7 mouse cellular contexts compared by ENCODE assay signal in genomic region chr14:31268301-31269001, GRCm38 (mm10). TPM values are rescaled to one million over a fixed set of nuclear protein-coding genes. Genes with fewer than 3 reads are reported as not detected.
DNase-seq lines count a peak whose midpoint lies in the region; ATAC-seq lines count a peak whose summit lies in the region.

No protein-coding gene starts in this region.

- no peak overlapping the region for H3K9ac ChIP-seq in forebrain, embryonic 16.5 days (replicated peaks; ENCODE audit: low read depth, low read length)
- 0 out of 2 replicates have a peak overlapping the region, but pooled peaks have one; percentile 11 for H3K9ac ChIP-seq in neural tube, embryonic 14.5 days (replicated peaks; ENCODE audit: low read depth, low read length)

- no peak for DNase-seq in embryonic facial prominence, embryonic 10.5 days (ENCODE audit: low spot score)
- DNase-seq in layer of hippocampus, postnatal 25 days (ENCODE audit: extremely low spot score in 1 of 2, low spot score in 1 of 2) = peak; percentile 33 to 55
- DNase-seq in gastrocnemius, postnatal 10 days = no peak
- no peak for DNase-seq in lung, adult 18-20 months
- DNase-seq in thymus, postnatal 14 days = no peak

- H3K9me3 ChIP-seq in embryonic facial prominence, embryonic 10.5 days = no peaks in the 10 kb centered on the region
- H3K9me3 ChIP-seq in forebrain, embryonic 16.5 days (ENCODE audit: control insufficient read depth, low read length) = no peaks in the 10 kb centered on the region
- H3K9me3 ChIP-seq in neural tube, embryonic 14.5 days (ENCODE audit: control insufficient read depth, low read length) = no peaks in the 10 kb centered on the region

- whole genome bisulfite sequencing in embryonic facial prominence, embryonic 10.5 days = 62% methylated on average over 9 of the region's 9 CpGs
- WGBS in forebrain, embryonic 16.5 days = 32% methylated on average over 9 of the region's 9 CpGs
- 38% methylated on average over 9 of the region's 9 CpGs for WGBS in neural tube, embryonic 14.5 days

- H3K4me3 ChIP-seq in embryonic facial prominence, embryonic 10.5 days = peak overlapping the region; percentile 53
- H3K4me3 ChIP-seq in forebrain, embryonic 16.5 days (replicated peaks; ENCODE audit: low read length) = no peak overlapping the region
- no peak overlapping the region for H3K4me3 ChIP-seq in neural tube, embryonic 14.5 days (ENCODE audit: low read depth, low read length)

- peak overlapping the region; percentile 1; the same call in 1 of the 2 replicates for H3K4me2 ChIP-seq in forebrain, embryonic 16.5 days (ENCODE audit: low read length)
- peak overlapping the region; percentile 41 for H3K4me2 ChIP-seq in neural tube, embryonic 14.5 days (ENCODE audit: low read depth, low read length)

- peak; percentile 84 for ATAC-seq in forebrain, embryonic 16.5 days
- ATAC-seq in neural tube, embryonic 14.5 days (ENCODE audit: low read depth) = peak; percentile 77

- 0 out of 2 replicates have a peak, but pooled peaks cover 7% of the 10 kb centered on the region for H3K27me3 ChIP-seq in embryonic facial prominence, embryonic 10.5 days (replicated peaks; ENCODE audit: low read depth, poor library complexity, severe bottlenecking)
- H3K27me3 ChIP-seq in forebrain, embryonic 16.5 days (replicated peaks; ENCODE audit: control insufficient read depth, insufficient read depth, low read length) = no peaks in the 10 kb centered on the region
- H3K27me3 ChIP-seq in neural tube, embryonic 14.5 days (ENCODE audit: control insufficient read depth, insufficient read depth, low read length) = no peaks in the 10 kb centered on the region

- H3K27ac ChIP-seq in embryonic facial prominence, embryonic 10.5 days (replicated peaks) = peak overlapping the region; percentile 83
- H3K27ac ChIP-seq in forebrain, embryonic 16.5 days (ENCODE audit: low read length) = peak overlapping the region; percentile 60
- no peak overlapping the region; the same call in 1 of the 2 replicates for H3K27ac ChIP-seq in neural tube, embryonic 14.5 days (ENCODE audit: low read depth, low read length)

- H3K36me3 ChIP-seq in embryonic facial prominence, embryonic 10.5 days (replicated peaks) = peaks cover 5% of the 10 kb centered on the region
- no peaks in the 10 kb centered on the region for H3K36me3 ChIP-seq in forebrain, embryonic 16.5 days (ENCODE audit: control insufficient read depth, insufficient read depth)
- no peaks in the 10 kb centered on the region for H3K36me3 ChIP-seq in neural tube, embryonic 14.5 days (ENCODE audit: control insufficient read depth, insufficient read depth, low read length)

- H3K4me1 ChIP-seq in embryonic facial prominence, embryonic 10.5 days = peaks cover 29% of the 10 kb centered on the region
- peaks cover 23% of the 10 kb centered on the region for H3K4me1 ChIP-seq in forebrain, embryonic 16.5 days (replicated peaks; ENCODE audit: control insufficient read depth, insufficient read depth, low read length)
- H3K4me1 ChIP-seq in neural tube, embryonic 14.5 days (ENCODE audit: control insufficient read depth, insufficient read depth, low read length) = peaks cover 19% of the 10 kb centered on the region

RNA-seq across cellular contexts. Expression of gene Bap1, which starts 17.2 kb away (rescaled TPM):
- 139 and 144 TPM in 2 replicates for polyA plus RNA-seq in embryonic facial prominence, embryonic 10.5 days (2016; fragmentation: Nextera tagmentation; extraction: Ambion mirVana)
- polyA plus RNA-seq in forebrain, embryonic 16.5 days (2015; fragmentation: Nextera tagmentation; extraction: Ambion mirVana) = 138 and 150 TPM in 2 replicates
- total RNA-seq in layer of hippocampus, postnatal 25 days (2021) = 100 to 1,000 TPM; 127 to 131 TPM
- 97.5 and 101 TPM in 2 replicates for polyA plus RNA-seq in neural tube, embryonic 14.5 days (2014; fragmentation: Nextera tagmentation; extraction: Ambion mirVana)
- total RNA-seq in gastrocnemius, postnatal 10 days (2021) = 10 to 100 TPM; 40.1 to 44.6 TPM

RNA-seq across cellular contexts. Expression of gene Phf7, which starts 17.3 kb away (rescaled TPM):
- 12.0 and 12.8 TPM in 2 replicates for polyA plus RNA-seq in embryonic facial prominence, embryonic 10.5 days (2016; fragmentation: Nextera tagmentation; extraction: Ambion mirVana)
- polyA plus RNA-seq in forebrain, embryonic 16.5 days (2015; fragmentation: Nextera tagmentation; extraction: Ambion mirVana) = 11.5 and 12.2 TPM in 2 replicates
- total RNA-seq in layer of hippocampus, postnatal 25 days (2021) = 1 to 10 TPM; 3.6 to 4.1 TPM
- polyA plus RNA-seq in neural tube, embryonic 14.5 days (2014; fragmentation: Nextera tagmentation; extraction: Ambion mirVana) = 11.8 TPM in 2 replicates
- total RNA-seq in gastrocnemius, postnatal 10 days (2021) = 1 to 10 TPM; 6.2 to 6.7 TPM

RNA-seq across cellular contexts. Expression of gene Sema3g, which starts 50.8 kb away (rescaled TPM):
- 0.76 and 0.79 TPM in 2 replicates for polyA plus RNA-seq in embryonic facial prominence, embryonic 10.5 days (2016; fragmentation: Nextera tagmentation; extraction: Ambion mirVana)
- polyA plus RNA-seq in forebrain, embryonic 16.5 days (2015; fragmentation: Nextera tagmentation; extraction: Ambion mirVana) = 0.62 TPM in 2 replicates
- total RNA-seq in layer of hippocampus, postnatal 25 days (2021) = 1 to 10 TPM; 4.4 to 5.0 TPM
- 0.13 and 0.21 TPM in 2 replicates for polyA plus RNA-seq in neural tube, embryonic 14.5 days (2014; fragmentation: Nextera tagmentation; extraction: Ambion mirVana)
- 1 to 10 TPM; 7.5 to 8.7 TPM for total RNA-seq in gastrocnemius, postnatal 10 days (2021)

RNA-seq across cellular contexts. Expression of gene Nisch, which starts 51.7 kb away (rescaled TPM):
- 476 and 493 TPM in 2 replicates for polyA plus RNA-seq in embryonic facial prominence, embryonic 10.5 days (2016; fragmentation: Nextera tagmentation; extraction: Ambion mirVana)
- polyA plus RNA-seq in forebrain, embryonic 16.5 days (2015; fragmentation: Nextera tagmentation; extraction: Ambion mirVana) = 359 and 389 TPM in 2 replicates
- 100 to 1,000 TPM; 431 to 467 TPM for total RNA-seq in layer of hippocampus, postnatal 25 days (2021)
- 282 and 335 TPM in 2 replicates for polyA plus RNA-seq in neural tube, embryonic 14.5 days (2014; fragmentation: Nextera tagmentation; extraction: Ambion mirVana)
- total RNA-seq in gastrocnemius, postnatal 10 days (2021) = 100 to 1,000 TPM; 133 to 183 TPM

RNA-seq across cellular contexts. Expression of gene Dnah1, which starts 55.2 kb away (rescaled TPM):
- 4.7 and 5.0 TPM in 2 replicates for polyA plus RNA-seq in embryonic facial prominence, embryonic 10.5 days (2016; fragmentation: Nextera tagmentation; extraction: Ambion mirVana)
- polyA plus RNA-seq in forebrain, embryonic 16.5 days (2015; fragmentation: Nextera tagmentation; extraction: Ambion mirVana) = 3.5 and 3.8 TPM in 2 replicates
- total RNA-seq in layer of hippocampus, postnatal 25 days (2021) = 1 to 10 TPM; 4.4 TPM
- polyA plus RNA-seq in neural tube, embryonic 14.5 days (2014; fragmentation: Nextera tagmentation; extraction: Ambion mirVana) = 3.6 and 4.0 TPM in 2 replicates
- total RNA-seq in gastrocnemius, postnatal 10 days (2021) = under 1 TPM; 0.33 to 0.43 TPM

Comparison
In these comparisons a context has a peak if more than half of its experiments do, and no peak if none do; other contexts are left out.
1. DNase-seq: peak in layer of hippocampus, postnatal 25 days (2 of 2); none in embryonic facial prominence, embryonic 10.5 days (single experiment), gastrocnemius, postnatal 10 days (single experiment), lung, adult 18-20 months (0 of 2) and thymus, postnatal 14 days (single experiment).